Mouse (Mus musculus) granulocyte monocyte progenitor cell, adult 5-6 weeks (primary cell): ENCODE data around the gene 1700122O11Rik. TPM values are rescaled to one million over a fixed set of nuclear protein-coding genes. Genes with fewer than 3 reads are reported as not detected.

Source experiments
- ATAC-seq: replicated peaks from 2 replicates; pipeline ENCODE4 v1.8.0; 2016; ENCODE audit warnings: mild to moderate bottlenecking, moderate TSS enrichment, inconsistent platforms; ENCODE audit not compliant: poor library complexity, severe bottlenecking
- total RNA-seq, 2 experiments: library from RNA; stranded (forward) in 1 of 2; stranded (reverse) in 1 of 2; fragments of 200-712, 200-1000 nt in 1 of 2; fragments of >200 nt in 1 of 2; fragmentation: Nextera tagmentation in 1 of 2; gene quantifications; 2 replicates each; pipeline ENCODE4 v1.2.3; 2014 to 2017

1700122O11Rik gene
- total RNA-seq, 2 experiments from 2014 or later, result not detected

DNA sequence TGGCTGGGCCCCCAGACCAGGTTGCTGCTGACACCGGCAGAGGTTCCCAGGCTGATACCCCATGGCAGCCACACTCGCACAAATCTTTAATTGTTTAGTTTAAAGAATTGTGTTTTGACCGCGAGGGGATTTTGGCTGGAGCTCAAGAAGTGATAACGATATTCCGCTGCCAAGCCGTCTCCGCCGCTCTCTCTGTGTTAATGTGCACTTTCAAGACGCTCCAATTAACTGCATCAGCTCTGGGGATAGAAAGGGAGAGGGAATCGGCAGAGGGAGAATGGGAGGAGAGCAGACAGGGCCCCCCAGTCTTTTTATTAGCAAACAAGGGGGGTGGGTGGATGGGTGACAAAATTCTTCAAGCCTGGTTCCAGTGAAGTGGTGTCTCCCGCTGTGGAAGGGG, 8.9 kb downstream of the 1700122O11Rik start:
- ATAC-seq, result no peak

DNA sequence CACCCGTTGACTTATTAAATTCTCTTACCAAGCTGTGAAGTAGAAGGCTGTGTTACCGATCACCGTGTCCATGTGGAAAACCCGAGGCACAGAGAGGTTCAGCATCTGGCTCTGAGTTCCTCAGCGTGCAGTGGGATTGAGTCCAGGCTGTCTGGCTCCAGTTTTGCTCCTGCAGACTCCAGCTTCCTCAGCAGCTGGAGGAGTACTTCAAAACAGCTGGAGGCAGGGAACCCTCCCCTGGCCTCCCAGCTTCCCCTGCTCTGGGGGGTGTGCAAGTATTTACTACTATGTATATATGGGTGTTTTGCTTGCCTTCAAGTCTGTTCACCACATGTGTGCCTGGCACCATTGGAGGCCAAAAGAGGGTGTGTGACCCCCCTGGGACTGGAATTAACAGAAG, 9.8 kb downstream of the 1700122O11Rik start:
- ATAC-seq, result no peak

DNA sequence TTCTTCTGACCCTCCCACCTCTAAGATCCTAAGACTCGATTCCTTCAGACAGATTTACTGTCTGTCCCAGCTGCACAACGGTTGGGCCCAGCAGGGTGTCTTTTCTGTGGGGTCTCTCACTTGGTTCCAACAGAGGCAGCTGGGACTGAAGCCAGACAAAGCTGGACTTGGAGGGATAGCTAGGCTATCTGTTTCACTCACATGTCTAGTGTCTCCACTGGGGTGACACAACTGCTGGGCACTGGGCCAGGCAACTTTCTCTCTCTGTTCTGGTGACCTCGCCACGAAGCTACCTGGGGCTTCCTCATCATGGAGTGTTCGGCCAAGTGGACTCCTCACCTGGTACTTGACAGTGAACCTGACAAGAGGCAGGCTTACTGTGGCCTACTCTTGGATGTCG, 10.4 kb downstream of the 1700122O11Rik start:
- no peak for ATAC-seq

DNA sequence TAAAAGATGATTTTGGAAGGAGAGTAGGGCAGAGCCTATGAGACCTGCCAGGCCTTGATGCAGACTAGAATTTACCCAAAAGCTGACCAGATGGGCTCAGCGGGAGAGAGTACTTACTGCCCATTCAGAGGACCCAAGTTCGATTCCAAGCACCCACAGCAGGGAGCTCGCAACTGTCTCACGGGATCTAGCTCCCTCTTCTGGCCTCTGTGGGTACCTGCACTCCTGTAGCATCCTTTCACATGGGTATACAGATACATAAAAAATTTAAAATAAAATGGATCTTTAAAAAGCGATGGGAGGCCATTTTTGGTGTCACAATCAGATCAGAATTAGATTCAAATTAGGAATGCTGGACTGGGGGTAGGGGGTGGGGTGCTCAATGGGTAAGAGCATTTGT, 11.1 kb downstream of the 1700122O11Rik start:
- ATAC-seq, result no peak

DNA sequence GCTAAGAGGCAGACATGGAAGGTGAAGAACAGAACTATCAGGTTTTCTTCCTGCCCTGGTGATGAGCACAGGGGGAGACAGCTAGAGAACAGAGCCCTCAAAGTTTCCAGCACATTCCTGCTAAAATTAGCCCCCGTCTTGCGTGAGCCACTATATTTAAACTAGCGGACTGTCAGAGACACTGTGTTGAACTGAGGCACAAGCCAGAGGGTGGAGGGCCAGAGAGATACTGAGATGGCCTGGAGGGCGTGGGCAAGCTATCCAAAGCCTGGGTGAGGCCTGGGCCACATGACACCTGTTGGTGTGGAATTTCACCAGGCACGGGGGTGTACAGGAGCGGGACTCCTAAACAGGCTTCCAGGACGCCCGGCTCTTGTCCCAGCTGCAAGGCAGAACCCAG, 14.0 kb downstream of the 1700122O11Rik start:
- ATAC-seq, result no peak

DNA sequence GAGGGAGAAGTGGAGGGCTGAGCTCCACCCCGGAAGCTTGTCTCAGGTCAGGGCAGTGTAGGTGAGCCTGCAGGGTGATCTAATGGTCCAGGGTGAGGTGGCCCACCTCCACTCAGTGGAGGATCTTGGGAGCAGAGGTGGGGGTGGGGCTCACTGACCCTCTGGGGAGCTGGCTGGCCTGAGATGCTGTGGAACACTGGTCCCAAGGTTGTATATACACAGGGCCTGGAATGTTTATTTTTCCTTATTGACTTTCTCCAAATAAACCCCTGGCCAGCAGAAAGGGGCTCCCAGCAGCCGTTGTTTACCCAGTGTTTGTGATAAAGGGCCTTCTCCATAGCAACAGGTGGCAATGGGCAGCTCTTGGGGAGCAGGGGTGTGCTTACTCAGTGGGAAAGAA, 18.5 kb downstream of the 1700122O11Rik start:
- no peak for ATAC-seq

DNA sequence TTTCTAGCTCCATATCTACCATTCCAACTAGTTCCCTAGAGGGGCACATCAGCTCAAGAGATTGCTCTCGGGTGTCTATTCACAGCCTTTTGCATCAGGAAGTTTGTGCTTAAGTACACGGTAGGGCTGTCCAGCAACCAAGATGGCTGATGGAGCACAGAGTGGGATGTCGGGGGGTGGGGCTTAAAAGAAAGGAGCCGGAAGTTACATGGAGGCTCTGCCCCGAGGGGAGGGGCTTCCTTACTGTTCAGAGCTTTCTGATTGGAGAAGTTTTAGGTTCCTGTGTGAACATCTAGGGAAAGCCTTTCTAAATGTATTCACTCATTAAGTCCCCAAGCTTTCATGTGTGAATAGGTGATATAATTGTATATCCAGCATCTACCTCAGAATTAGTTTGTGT, 21.5 kb downstream of the 1700122O11Rik start:
- ATAC-seq, result no peak

DNA sequence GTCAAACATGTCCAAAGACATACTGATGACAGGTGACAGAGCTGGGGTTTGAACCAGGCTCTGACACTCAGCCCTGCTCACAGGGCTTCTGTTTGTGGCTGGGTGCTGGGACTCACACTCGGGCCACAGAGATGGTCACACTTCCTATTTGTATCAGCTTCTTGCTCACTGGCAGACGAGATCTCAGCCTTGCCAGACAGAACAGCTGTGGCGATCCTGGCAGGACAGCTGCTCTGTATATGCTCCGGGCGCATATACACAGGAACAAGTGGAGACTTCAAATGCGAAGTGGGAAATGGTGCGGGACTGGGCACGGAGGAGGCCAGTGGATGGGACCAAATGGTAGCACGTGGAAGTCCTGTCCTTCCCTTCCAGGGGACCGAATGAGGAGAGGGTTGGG, 25.5 kb downstream of the 1700122O11Rik start:
- ATAC-seq, result no peak

DNA sequence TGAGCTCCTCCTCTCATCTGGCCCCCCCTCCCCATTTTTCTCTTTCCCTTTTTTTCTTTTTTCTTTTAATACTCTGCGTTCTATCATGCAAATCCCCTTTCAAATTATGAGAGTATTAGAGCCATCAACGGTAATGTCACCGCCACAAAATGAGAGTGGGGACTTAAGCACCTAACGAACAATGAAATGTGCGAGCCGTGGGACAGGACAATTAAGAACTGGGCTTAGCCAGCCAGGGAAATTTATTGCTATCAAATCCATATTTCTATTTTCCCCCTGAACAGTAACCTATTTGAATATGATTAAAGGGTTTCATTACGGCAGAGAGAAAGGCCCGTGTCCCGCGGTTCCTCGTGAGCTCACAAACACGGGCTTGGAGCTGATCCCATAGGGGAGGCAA, 27.0 kb downstream of the 1700122O11Rik start:
- ATAC-seq, result no peak

DNA sequence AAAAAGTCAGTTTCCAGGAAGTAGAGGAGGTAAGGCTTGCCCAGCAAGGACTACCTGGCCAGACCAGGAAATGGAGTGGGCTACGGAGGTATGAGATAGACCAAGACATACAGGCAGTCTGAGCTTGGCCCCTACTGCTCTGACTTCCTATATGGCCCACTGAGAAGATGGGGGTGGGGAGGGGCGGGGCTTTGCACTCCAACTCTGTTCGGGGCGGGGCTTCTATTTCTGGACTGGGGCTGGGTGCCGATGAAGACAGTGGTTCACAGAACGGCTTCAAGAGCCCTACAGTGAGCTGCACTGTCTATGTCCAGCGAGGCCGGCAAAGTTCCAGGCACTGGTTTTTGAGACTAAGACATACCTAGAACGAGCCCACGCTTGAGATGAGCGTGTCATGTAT, 27.8 kb downstream of the 1700122O11Rik start:
- no peak for ATAC-seq

DNA sequence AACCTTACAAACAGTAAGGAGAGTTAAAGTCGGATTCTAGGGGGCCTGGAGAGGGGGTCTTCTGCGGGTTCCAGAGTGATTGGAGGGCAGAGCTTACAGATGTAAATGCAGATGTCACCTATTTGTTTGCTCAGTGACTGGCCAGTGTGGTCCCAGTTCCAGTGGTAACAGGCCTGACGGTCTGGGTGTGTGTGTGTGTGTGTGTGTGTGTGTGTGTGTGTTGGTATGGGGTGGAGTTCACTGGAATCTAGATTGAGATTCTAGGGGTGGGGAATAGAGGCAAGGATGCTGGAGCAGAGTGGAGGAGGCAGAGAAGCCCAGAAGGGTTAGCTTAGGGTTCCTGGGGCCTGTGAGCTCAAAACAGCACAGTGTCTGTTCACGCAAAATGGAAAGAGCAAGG, 32.3 kb downstream of the 1700122O11Rik start:
- ATAC-seq, result no peak

DNA sequence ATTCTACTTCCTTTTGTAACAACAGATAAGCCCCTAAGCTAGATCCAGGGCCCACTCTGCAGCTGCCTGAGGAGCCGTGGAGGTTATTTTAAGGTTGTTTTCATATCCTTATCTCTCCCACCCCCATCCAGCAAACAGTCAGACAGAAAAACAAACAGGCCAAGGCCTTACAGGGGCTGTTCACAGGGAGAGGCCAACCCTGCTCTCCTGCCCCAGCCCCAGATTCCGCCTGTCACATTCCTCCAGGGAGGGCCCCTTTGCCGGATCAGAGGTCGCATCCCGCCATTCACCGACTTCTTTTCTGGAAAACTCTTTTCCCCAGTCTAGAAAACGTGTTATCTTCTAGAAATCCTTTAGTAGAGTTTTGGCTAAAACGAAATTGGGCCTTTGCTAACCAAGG, 33.0 kb downstream of the 1700122O11Rik start:
- ATAC-seq, result no peak

DNA sequence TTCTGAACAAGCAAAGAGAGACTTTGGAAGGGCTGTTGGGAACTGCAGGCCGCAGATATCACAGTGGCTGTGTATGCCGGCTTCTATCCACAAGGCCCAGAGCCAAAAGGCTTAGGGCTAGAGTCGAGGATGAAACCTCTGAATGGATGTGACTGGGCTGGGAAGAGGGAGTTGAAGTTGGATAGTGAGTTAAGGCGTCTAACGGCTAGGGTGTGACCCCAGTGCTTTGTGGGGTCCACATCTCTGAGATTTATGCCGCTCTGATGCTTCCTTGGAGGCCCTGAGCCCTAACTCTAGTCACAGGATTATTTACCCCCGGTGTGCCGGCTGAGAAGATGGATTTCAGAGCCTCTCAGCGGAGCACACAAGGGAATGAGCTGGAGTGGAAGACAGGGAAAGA, 33.5 kb downstream of the 1700122O11Rik start:
- ATAC-seq, result no peak

DNA sequence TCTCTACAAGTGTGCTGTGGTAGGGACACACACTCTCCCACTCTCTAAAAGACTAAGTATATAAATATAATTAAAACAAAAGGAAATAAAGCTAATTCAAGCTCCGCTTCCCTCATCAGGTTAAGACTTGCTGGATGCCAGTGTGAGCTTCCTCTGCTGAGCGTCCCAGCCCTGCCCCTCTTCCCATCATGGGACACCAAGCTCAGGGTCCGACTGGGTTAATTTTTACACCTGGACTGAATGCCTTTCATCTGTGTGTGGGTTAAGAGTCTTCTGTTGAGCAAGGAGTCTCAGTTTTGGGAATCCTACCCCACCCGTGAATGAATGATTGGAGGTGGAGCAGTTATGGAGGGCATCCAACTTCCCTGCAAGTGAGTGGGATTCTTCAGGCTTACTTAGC, 35.6 kb downstream of the 1700122O11Rik start:
- ATAC-seq, result no peak

DNA sequence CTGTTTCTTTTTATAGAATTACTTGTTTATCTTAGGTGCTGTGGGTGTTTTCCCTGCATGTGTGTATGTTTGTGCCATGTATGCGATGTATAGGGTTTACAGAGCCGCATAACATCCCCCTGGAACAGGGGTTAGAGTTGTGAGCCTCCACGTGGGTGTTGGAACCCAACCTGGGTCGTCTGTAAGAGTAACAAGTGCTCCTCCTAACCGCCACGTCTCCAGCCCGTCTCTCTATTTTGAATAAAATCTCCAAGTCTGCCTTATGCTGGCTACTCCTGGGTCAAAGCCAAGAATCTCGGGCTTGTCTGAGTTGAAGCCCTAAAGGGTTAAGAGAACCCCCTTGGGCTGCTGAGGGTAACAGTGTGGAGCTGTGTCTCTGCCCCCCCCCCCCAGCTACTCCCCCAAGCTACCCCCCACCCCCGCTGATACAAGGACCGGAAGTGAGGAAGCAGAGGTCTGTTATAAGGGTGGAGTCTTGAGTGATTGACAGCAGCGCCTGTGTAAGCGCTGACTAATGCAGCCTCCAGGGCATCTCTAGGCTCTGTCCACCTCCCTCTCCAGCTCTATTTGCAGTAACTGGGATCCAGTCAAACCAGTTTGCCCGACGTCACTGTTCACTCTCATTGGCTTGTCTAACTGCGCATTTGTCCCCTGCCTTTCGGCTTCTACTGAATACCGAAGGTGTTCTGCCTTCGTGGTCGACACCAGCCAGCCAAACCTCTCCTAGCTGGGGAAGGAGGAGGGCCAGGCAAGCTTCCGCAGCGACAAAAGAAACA, 36.3 kb downstream of the 1700122O11Rik start:
- peak; percentile 94 for ATAC-seq

DNA sequence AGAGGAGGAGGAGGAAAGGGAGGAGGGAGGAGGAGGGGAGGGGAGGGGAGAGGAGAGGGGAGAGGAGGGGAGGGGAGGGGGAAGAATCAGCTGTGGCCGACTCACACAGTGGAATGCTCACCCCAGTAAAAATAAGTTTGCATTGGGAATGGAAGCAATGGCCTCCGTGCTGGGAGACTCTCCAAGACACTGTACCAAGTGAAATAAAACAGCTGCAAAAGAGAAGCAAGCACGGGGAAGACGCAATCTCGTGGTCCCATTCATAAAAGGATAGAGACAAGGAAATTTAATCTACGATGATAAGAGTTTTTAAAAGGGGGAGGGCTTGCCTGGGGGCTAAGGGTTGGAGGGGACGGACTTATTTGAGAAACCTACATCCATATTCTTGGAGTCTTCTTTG, 36.9 kb downstream of the 1700122O11Rik start:
- no peak for ATAC-seq

DNA sequence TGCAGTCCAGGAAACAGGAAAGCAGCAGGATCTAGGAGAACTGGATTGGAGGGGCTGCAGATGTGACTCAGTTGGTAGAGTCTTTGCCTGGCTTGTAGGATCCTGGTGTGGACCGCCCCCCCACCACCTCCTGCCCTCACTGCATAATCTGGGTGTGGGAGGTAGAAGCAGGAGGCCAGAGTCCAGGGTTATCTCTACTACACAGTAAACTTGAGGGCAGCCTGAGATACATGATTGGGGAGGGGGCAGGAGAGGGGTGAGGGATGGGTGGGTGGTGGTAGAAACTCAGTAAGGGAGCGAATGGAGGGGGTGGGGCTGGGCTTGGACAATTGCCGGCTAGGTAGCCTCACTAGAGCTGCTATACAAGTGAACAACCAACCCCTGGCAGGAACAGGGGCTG, 38.3 kb downstream of the 1700122O11Rik start:
- ATAC-seq, result no peak

DNA sequence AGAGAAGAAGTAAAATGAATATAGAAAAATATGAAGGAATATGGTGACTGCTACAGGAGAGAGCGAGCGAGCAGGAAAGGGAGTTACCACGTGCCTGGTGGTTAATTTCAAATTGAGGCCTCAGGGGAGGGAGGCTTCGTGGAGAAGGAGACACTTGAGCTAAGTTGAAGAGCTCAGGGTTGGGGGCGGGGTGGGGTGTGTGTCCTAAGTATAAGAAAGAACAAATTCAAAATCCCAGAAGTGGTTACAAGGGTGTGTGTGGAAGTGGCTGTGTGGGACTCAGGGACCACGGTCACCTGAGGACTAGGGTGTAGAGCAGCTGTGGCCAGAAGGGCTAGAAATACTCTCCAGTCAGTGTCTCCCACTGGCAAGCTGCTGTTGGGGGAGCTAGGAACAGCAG, 38.7 kb downstream of the 1700122O11Rik start:
- ATAC-seq, result no peak

DNA sequence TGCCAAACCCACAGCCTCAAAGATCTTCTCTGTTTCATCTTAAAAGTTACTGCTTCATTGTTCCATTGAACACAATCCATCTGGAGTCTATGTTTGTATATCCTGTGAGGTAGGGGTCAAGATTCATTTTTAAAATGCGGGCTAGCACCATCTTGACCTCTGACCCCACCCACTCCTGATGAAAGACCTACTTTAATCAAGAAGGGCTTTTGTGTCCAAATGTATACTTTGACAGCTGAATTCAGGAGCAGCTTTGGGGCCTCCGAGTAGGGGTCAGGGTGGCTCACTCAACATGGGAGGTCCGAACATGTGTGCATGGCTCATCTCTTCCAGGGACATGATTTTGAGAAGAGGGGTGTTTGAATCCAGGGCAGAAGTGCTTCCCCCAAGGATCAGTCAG, 40.3 kb downstream of the 1700122O11Rik start:
- ATAC-seq, result no peak

DNA sequence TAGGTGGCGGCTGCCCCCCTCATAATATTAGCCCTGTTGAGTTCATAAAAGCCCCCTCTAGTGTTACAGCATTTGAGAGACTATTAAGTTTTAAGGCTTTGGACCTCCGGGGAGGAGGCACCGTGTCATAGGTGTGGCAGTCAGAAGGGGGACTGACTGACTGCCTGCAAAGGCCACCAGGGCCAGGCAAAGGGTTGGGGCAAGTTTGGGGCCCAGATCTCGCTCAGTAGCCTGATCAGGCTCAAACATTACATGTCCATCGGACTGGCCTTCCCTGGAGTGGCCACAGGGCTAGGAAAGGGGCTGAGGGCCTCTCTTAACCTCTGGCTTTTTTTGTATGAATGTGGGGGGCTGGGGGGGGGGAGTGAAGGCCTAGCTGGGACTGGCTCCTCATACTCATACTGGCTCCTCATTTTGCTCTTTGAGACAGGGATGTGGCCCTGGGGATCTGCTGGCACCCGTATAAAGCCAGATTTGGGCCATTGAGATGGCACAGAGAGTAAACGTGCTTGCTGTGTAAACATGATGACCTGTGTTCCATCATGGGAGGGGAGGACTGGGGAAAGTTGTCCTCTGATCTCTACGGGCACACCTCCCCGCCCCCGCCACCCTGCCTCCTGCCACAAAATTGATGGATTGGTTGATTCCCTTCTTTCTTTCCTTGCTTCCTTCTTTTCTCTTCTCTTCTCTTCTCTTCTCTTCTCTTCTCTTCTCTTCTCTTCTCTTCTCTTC, 47.5 kb downstream of the 1700122O11Rik start:
- ATAC-seq, result no peak; the same call in 1 of the 2 replicates

DNA sequence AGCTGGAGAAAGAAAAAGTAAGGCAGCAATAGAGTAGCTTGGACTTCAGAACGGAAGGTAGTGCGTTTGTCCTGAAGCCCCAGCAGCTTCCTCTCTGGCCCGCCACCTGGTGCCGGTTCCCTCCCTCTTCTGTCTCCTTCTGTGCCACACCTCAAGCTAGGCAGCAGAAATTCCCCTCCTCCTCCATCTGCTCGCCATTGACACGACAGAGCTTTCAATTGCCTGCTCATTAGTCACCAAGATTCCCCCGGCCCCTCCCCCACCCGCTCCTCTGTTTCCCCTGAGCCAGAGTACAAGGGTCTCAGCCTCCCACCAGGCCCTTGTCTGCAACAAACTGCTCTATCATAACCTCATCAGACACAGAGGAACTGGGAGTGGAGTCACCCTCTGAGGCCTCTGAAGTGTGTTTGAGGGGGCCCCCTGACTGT, 48.1 kb downstream of the 1700122O11Rik start:
- peak; percentile 25; the same call in 1 of the 2 replicates for ATAC-seq

DNA sequence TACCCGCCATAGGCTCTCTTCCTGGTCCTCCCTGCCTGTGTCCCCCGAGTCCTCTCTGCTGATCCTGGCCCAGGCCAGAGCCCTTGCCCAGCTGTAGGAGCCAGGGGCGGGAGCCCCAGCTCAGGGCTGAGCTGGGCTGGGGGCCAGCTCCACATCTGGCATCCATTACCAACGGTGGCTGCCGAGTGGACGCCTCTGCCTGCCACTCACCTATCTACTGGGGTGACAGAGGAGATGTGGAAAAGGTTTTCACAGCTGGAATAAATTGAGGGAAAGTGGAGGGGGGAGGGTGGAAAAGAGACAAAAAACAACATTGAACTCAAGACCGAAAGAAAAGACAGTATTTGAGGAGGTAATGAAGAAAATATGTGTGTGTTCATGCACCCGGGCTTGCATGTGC, 49.3 kb downstream of the 1700122O11Rik start:
- no peak for ATAC-seq
